Mouse (Mus musculus) forebrain, embryonic 11.5 days (tissue): ENCODE measurements around the gene Sgpl1. TPM values are rescaled to one million over a fixed set of nuclear protein-coding genes. Genes with fewer than 3 reads are reported as not detected.

Experiments used
- ATAC-seq: fragments of 200-750 bp; cut with Nextera tagmentation; replicated peaks from 2 replicates; pipeline ENCODE4 v1.8.0; 2017; ENCODE audit warnings: moderate TSS enrichment; ENCODE audit not compliant: low FRiP score
- DNase-seq: peaks from one replicate; pipeline ENCODE4 v3.0.0-alpha.2; 2017; ENCODE audit warnings: low spot score
- H3K27ac ChIP-seq: fragments of 300-500 bp; sonication (generic); 2 replicates; pipeline ENCODE4 v1.5.1; 2014; ENCODE audit warnings: low read depth, low read length
- H3K27me3 ChIP-seq: fragments of 300-500 bp; sonication (generic); 2 replicates; pipeline ENCODE4 v1.6.1; 2014; ENCODE audit warnings: mild to moderate bottlenecking, low read length, mixed read lengths; ENCODE audit not compliant: control insufficient read depth, insufficient read depth
- H3K36me3 ChIP-seq: fragments of 300-500 bp; sonication (generic); 2 replicates; pipeline ENCODE4 v1.6.1; 2014; ENCODE audit warnings: mild to moderate bottlenecking, low read length, moderate library complexity, mixed read lengths; ENCODE audit not compliant: control insufficient read depth, insufficient read depth
- H3K4me1 ChIP-seq: fragments of 300-500 bp; sonication (generic); replicated peaks from 2 replicates; pipeline ENCODE4 v1.6.1; 2014; ENCODE audit warnings: low read length, mixed read lengths; ENCODE audit not compliant: control insufficient read depth, insufficient read depth
- H3K4me2 ChIP-seq: fragments of 300-500 bp; sonication (generic); 2 replicates; pipeline ENCODE4 v1.6.1; 2014; ENCODE audit warnings: low read depth, mild to moderate bottlenecking, low read length, moderate library complexity, mixed read lengths; ENCODE audit not compliant: severe bottlenecking
- H3K4me3 ChIP-seq: fragments of 300-500 bp; sonication (generic); 2 replicates; pipeline ENCODE4 v1.5.1; 2014; ENCODE audit warnings: low read depth, low read length
- H3K9ac ChIP-seq: fragments of 300-500 bp; sonication (generic); 2 replicates; pipeline ENCODE4 v1.6.1; 2014; ENCODE audit warnings: low read length
- H3K9me3 ChIP-seq: fragments of 300-500 bp; sonication (generic); 2 replicates; pipeline ENCODE4 v1.6.1; 2016; ENCODE audit warnings: low read length, mixed read lengths; ENCODE audit not compliant: control insufficient read depth
- WGBS: fragments of 180-500 bp; shearing (Covaris S2); extraction: QIAGEN DNeasy Blood & Tissue Kit; methylation state at CpG from one replicate; pipeline ENCODE4 v1.1.7; 2014; 5-methylcytosine and 5-hydroxymethylcytosine counted together
- polyA plus RNA-seq: library from polyadenylated mRNA; unstranded; fragments of >200 nt; fragmentation: Nextera tagmentation; extraction: Ambion mirVana; gene quantifications from 2 replicates; pipeline ENCODE4 v1.2.1, GENCODE M21; 2014

Sgpl1 gene
- polyA plus RNA-seq, 1 experiment from 2014 or later = 78.0 TPM

- DNase-seq = no peak
- WGBS = 74% methylated on average over 3 of the region's 3 CpGs
- Histone ChIP-seq H3K4me1 (no peaks in the 10 kb centered on the region), H3K9me3 (no peaks in the 10 kb centered on the region), H3K27me3 (no peaks in the 10 kb centered on the region), H3K4me3 (no peak overlapping the region), H3K27ac (no peak overlapping the region), H3K36me3 (no peaks in the 10 kb centered on the region), H3K9ac (no peak overlapping the region), H3K4me2 (no peak overlapping the region)
- no peak for ATAC-seq
These were observed 14.9 kb upstream of the Sgpl1 start for GRCm38 (mm10) chr10:61162366-61162765.

- no peak for ATAC-seq
- WGBS = 86% methylated on average over 4 of the region's 4 CpGs
These were observed 13.2 kb upstream of the Sgpl1 start for GRCm38 (mm10) chr10:61160671-61161070.

GRCm38 (mm10) chr10:61160089-61160488 lies 12.6 kb upstream of the Sgpl1 start:
- Histone ChIP-seq H3K4me1 (no peaks in the 10 kb centered on the region), H3K9me3 (no peaks in the 10 kb centered on the region), H3K27ac (no peak overlapping the region), H3K36me3 (no peaks in the 10 kb centered on the region), H3K27me3 (no peaks in the 10 kb centered on the region), H3K4me3 (no peak overlapping the region), H3K4me2 (no peak overlapping the region), H3K9ac (no peak overlapping the region)
- DNase-seq (no peak), ATAC-seq (no peak)
- WGBS = 87% methylated on average over 7 of the region's 7 CpGs

More at GRCm38 (mm10) chr10:61160671-61161070, 13.2 kb upstream of the Sgpl1 start:
- no peak overlapping the region for H3K4me3 ChIP-seq
- H3K9me3 ChIP-seq = no peaks in the 10 kb centered on the region
- H3K27ac ChIP-seq = no peak overlapping the region
- no peaks in the 10 kb centered on the region for H3K36me3 ChIP-seq
- no peaks in the 10 kb centered on the region for H3K4me1 ChIP-seq
- H3K9ac ChIP-seq = no peak overlapping the region
- DNase-seq = no peak
- no peaks in the 10 kb centered on the region for H3K27me3 ChIP-seq
- no peak overlapping the region for H3K4me2 ChIP-seq

GRCm38 (mm10) chr10:61158594-61158993 lies 11.1 kb upstream of the Sgpl1 start:
- WGBS = 79% methylated on average over 3 of the region's 3 CpGs
- H3K4me1 ChIP-seq = no peaks in the 10 kb centered on the region
- H3K36me3 ChIP-seq = no peaks in the 10 kb centered on the region
- H3K4me2 ChIP-seq = no peak overlapping the region
- DNase-seq (no peak), ATAC-seq (no peak)
- H3K9me3 ChIP-seq = no peaks in the 10 kb centered on the region
- no peak overlapping the region for H3K27ac ChIP-seq
- no peak overlapping the region for H3K4me3 ChIP-seq
- no peak overlapping the region for H3K9ac ChIP-seq
- H3K27me3 ChIP-seq = no peaks in the 10 kb centered on the region

- 93% methylated on average over 2 of the region's 2 CpGs for WGBS
- ATAC-seq (no peak), DNase-seq (no peak)
- Histone ChIP-seq H3K4me2 (no peak overlapping the region), H3K27ac (no peak overlapping the region), H3K36me3 (no peaks in the 10 kb centered on the region), H3K4me1 (no peaks in the 10 kb centered on the region), H3K27me3 (no peaks in the 10 kb centered on the region), H3K4me3 (no peak overlapping the region), H3K9ac (no peak overlapping the region), H3K9me3 (no peaks in the 10 kb centered on the region)
These were observed 8.9 kb upstream of the Sgpl1 start for GRCm38 (mm10) chr10:61156453-61156852.

GRCm38 (mm10) chr10:61155611-61156010 lies 8.1 kb upstream of the Sgpl1 start:
- ATAC-seq (no peak), DNase-seq (no peak)
- H3K9me3 ChIP-seq = no peaks in the 10 kb centered on the region
- H3K36me3 ChIP-seq = no peaks in the 10 kb centered on the region
- H3K4me3 ChIP-seq = no peak overlapping the region
- 87% methylated on average over 3 of the region's 3 CpGs for WGBS
- H3K4me2 ChIP-seq = no peak overlapping the region
- no peaks in the 10 kb centered on the region for H3K27me3 ChIP-seq
- H3K9ac ChIP-seq = no peak overlapping the region
- H3K4me1 ChIP-seq = no peaks in the 10 kb centered on the region
- no peak overlapping the region for H3K27ac ChIP-seq

GRCm38 (mm10) chr10:61152131-61152530 lies 4.6 kb upstream of the Sgpl1 start:
- DNase-seq (no peak), ATAC-seq (no peak)
- Histone ChIP-seq H3K4me2 (no peak overlapping the region), H3K9me3 (no peaks in the 10 kb centered on the region), H3K4me3 (no peak overlapping the region), H3K9ac (no peak overlapping the region), H3K27ac (no peak overlapping the region), H3K36me3 (no peaks in the 10 kb centered on the region), H3K4me1 (no peaks in the 10 kb centered on the region), H3K27me3 (no peaks in the 10 kb centered on the region)

GRCm38 (mm10) chr10:61150616-61151015 lies 3.1 kb upstream of the Sgpl1 start:
- H3K27me3 ChIP-seq = no peaks in the 10 kb centered on the region
- DNase-seq (no peak), ATAC-seq (no peak)
- H3K9ac ChIP-seq = no peak overlapping the region
- 61% methylated on average over 6 of the region's 6 CpGs for WGBS
- no peaks in the 10 kb centered on the region for H3K9me3 ChIP-seq
- no peak overlapping the region for H3K4me3 ChIP-seq
- H3K36me3 ChIP-seq = no peaks in the 10 kb centered on the region
- 0 out of 2 replicates have a peak, but pooled peaks cover under 1% of the 10 kb centered on the region for H3K4me1 ChIP-seq
- no peak overlapping the region for H3K4me2 ChIP-seq
- no peak overlapping the region for H3K27ac ChIP-seq

- Histone ChIP-seq H3K9me3 (no peaks in the 10 kb centered on the region), H3K27me3 (no peaks in the 10 kb centered on the region), H3K4me3 (no peak overlapping the region), H3K9ac (no peak overlapping the region), H3K4me1 (0 out of 2 replicates have a peak, but pooled peaks cover 2% of the 10 kb centered on the region), H3K36me3 (no peaks in the 10 kb centered on the region), H3K4me2 (no peak overlapping the region), H3K27ac (no peak overlapping the region)
- DNase-seq = no peak
- ATAC-seq = no peak
- 88% methylated on average over 3 of the region's 3 CpGs for WGBS
These were observed 2.0 kb upstream of the Sgpl1 start for GRCm38 (mm10) chr10:61149476-61149875.
